Mouse (Mus musculus) right cerebral cortex, adult 2 months (tissue): ENCODE results near the gene Anapc11.

Source experiments
- DNase-seq, 2 experiments: peaks; one replicate each; pipeline ENCODE4 v3.0.0; 2021 to 2022; ENCODE audit warnings: low spot score in 2 of 2

Gene Anapc11

DNA sequence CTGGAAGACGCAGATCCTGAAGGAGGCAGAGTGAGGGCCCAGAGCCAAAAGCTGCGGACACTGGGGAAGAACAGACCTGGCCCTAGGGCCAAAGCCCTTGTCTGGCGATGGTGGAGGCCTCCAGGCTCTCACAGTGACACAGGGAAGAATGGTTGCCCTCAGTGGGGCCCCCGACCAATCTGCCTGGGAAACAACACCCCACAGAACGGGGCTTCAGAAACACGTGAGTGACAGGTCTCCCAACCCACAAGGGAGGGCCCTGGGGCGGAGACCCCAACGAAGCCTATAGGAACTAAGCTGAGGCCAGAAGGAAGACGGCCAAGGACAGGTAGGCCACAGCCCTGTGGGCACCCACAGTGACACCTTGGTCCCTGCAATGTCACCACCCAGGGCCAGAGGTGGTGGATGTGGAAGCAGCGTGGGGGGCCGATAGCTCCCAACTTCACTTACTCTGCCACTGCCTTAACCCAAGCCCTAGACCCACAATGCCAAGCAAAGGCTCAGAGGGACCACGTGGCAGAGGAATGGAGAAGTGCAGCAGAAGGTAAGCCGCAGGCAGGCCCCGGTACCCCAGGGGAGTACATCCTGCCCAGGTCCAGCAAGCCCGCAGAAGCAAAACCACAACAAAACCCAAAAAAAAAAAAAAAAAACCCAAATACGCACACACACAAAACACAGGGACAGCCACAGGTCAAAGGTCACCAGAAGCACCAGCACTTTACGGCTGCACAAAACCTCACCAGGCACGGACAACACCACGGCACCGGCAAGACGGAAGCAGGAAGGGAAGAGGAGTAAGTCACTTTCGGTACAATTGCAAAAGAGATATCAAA is 29.5 kb downstream of the Anapc11 start:
- no peak for DNase-seq

DNA sequence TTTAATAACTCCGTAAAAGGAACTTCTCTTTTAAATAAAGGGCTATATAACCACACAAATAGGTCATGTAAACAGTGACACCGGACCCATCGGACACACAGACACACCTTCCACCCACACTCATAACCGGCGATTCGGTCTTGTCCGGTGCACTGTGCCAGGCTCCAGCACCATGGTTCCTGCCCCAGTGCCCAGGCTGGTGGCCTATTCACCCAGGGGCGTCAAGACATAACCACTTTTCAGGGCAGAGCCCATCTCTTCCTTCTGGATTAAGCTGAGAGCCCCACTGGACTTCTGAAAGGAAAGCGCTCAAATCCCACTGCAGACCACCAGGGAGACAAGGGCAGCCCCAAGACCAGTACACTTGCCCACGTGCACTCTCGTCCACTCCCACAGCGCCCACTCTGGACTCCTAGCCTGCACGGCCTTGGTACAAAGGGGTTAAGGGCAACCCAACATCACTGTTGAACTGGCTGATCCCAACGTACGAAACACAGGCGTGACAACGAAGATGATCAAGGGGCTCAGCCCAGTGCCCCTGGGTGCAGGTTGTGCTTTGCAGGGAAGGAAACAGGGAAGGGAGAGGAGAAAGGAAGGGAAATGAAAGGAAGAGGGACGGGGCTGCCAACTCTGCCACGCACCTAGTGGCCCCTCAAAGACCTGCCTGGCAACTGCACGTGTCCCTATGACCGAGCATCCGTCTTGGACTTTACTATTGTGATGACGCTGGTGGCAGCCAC is 30.6 kb downstream of the Anapc11 start:
- DNase-seq, result no peak

DNA sequence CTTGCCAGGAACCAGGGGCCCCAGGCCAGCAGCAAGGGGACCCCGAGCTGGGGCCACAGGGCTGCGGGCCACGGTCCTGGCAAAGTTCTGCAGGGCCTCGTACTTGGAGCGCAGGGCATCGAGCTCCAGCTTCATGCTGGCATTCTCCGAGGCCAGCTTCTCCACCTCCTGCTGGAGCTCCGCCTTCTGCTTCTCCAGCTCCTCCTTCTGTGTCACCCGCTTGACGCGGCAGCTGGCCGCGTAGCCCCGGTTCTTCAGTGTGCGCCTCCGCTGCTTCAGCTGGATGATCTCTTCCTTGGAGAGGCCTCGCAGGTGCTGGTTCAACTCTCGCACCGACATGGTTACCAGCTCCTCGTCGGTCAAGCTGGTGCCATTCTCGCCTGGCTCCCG is 31.1 kb downstream of the Anapc11 start:
- no peak for DNase-seq

DNA sequence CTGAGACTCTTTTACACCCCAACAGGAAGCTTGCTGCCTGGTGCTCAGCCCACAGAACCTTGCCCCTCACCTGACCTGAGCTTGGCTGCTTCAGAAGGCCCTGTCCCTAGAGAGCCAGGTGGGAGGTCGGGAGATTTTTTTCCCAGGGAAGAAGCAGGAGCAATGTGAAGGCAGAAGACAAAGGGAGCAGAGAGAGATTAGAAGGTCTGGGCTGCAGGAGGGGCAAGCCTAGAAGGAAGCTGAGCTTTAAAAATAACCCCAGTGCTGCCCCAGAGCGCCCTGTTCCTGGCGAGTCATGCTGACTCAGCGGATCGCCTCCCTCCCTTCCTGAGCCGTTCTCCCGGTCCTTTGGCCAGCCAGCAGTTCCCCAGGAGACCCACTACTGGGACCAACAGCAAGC is 31.7 kb downstream of the Anapc11 start:
- DNase-seq, result no peak

DNA sequence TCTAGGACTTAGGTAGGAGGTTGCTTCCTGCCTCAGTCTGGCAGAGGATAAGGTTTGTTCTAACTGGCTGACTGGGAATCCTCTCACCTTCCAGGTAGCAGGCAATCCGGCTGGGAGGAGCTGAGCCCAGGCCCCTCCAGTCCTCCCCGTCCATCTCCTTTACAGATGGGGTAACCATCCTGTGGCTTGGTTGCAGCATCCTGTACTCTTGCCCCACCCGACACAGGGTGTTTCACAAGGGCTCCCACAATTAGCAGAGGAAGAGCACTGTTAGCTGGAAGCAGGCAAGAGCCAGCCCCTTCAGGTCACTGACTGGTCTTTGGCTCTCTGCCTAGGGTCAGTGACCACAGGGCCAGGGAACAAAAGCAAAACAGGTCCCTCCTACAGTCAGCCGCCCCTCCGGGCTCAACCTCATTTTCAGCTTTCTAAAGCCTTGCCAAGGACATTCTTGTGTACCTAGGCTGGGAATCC is 32.2 kb downstream of the Anapc11 start:
- DNase-seq, result no peak

DNA sequence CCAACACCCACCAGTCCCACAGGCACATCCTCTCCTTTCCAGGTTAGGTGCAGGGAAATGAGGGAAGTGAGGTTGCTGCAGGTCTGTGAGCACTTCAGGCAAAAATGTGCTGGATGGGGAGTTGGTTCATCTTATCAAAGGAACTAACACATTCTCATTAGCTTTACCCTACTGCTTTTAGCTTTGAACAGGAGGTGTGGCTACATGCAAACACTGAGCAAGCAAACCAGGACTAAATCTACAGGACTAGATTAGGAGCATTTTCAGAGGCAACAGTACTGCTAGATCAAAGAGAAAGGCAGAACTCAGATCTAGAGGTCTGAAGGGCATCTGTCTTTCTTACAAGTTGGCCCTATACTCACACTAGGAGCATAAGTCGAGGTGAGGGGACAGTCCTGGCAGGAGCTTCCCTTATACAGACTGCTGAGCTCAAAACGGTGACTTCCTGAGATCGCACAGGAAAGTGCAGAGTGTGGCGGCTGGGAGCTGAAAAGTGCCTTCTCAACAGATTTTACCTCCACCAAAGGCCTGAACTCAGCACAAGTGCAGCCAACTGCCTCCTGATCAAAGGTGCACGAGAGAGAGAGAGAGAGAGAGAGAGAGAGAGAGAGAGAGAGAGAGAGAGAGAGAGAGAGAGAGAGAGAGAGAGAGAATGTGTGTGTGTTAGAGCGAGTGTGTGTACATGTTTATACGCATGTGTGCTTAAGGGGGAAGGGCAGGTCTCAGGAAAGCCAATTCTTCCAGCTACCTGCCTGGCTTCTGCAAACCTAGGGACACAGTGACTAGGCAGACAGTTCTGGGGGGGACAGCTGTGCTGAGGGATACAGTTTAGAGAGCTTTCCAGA is 32.9 kb downstream of the Anapc11 start:
- no peak for DNase-seq

DNA sequence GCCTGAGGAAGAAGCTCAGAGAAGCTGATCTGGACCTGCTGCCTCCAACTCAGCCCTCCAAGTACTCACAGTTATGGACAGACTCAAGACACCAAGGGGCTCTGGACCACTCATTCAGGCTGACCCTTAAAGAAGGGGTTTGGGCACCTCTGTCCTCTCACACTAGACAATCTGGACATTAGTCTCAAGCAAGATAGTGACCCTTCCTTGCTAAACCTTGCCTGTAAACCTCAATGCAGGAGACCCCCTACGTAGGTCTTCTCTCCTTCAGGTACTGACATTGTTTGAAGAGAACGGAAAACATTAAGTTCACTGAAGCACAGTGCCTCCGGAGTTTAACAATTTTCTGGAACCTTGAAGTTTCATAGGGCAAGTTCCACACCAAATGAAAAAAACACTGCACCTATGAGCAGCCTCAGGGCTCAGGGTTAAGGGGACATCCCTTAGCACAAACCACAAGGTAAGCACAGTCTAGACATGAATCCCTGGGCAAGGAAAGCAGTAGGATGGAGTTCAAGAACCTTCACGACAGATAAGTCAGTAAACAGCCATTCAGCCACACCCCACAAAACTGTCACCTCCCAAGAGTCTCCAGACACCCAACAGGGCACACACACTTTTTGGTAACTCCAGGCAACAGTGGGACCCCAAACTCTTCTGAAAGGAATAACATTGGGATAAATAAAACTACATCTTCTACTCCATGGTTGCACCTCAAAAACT is 33.7 kb downstream of the Anapc11 start:
- DNase-seq, result no peak

DNA sequence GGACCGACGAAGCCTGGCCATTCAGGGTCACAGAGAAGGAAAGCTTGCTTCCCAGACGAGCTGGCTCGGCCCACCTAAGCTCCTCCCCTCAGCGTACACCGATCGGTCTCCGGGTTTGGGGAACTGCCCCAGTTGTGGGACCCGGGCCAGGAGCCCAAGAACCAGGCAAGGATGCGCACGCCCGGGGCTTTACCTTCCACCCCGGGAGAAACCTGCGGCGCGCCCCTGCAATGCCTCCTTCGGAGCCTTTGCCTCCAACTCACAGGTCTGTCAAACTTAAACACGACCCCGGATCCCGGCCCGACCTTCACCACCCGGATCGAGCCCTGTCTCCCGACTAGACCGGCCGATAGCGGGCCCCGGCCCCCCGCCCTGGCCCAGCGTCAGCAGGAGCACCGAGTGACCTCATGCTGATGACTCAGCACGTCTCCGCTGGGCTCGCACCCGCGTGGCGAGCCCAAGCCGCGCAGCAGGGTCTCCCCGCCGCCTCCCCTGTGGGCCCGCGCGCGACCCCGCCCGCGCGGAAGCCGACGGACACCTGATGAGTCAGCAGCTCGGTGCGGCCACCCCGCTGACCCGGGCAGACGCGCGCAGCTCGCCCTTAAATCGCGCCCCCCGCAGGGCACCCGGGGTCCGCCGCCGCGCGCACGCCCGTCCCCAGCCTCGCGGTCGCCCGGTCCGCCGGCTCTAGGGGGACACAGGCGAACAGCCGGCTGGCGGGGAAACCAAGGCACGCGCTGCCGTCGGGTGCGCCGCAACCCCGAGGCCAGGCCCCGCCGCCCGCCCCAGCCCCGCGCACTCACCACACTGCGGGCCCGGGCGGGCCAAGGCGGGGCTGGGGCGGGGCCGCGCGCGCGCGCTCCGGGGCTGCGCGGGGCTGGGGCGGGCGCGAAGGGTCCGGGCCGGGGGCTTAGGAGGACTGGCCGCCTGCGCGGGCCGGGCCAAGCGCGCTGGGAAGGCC is 34.6 kb downstream of the Anapc11 start:
- DNase-seq, result peak; percentile 60 to 64

DNA sequence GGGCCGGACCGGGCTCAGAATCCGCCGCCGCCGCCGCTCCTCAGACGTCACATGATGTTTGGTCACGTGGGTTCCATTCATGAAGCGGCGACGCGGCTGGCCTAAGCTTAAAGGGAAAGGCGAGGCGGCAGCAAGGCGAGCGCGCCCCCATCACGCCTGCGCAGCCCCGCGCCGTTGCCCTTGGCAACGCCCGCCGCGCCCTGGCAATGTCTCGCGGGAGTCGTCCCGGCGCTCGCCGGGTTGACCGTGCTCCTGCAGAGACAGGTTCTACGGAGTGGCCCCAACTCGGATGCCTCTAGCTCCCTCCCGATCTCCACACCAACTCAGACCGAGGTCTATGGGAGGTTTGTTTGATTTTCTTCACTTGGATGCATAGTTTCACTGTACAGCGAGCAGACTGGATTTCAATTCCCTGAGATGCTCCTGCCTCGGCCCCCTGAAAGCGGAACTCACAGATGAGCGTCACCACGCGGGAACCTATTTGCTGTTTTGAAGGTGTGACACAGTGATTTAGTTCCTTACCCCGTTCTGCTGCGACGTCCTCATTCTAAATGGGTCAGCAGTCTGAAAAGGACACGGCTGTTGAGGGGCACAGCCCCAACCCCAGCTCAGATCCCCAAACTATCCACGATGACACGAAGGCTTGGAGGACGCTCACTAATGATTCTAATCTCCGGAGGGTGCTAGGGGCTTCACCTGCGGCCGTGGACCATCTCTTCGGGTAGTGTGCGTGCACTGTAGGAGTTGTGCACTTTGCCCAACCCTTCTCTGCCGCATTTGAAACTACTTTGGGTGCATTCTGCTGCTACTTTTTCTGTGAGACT is 35.5 kb downstream of the Anapc11 start, which contains the start of gene Mafg:
Gene Mafg, minus strand, starts transcription at position 81 of the 824 bp plus-strand sequence.
- DNase-seq, result peak; percentile 88 to 92

DNA sequence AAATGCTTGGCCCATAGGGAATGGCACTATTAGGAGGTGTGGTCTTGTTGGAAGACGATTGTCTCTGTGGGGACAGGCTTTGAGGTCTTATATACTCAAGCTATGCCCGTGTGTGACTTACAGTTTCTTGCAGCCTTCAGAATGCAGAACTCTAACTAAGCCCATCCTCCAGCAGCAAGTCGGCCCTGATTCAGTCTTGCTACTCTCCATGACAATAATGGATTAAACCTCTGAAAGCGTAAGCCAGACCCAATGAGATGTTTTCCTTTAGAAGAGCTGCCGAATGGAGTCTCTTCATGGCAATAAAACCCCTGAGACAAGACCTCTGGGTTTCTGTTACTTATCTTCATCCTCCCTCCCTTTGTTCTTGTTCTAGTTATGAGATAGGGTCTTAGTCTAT is 36.6 kb downstream of the Anapc11 start:
- DNase-seq, result no peak

DNA sequence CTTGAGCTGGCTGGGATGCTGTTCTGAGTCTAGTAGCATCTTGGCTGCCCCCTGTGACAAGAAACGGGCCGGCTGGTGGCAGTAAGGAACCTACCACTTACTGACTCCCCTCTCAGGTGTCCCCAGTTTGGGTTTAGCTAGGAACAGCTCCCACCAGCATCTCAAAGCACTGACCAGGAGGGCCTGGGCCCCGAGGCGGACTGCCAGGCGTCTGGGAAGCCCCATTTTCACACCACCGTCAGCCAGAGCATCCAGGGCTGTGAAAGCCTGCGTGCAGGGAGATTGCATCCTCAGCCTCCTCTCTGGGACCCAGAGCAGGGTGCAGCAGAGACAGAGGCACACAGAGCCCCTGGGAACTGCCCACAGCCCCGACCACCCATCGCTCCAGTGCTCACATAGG is 43.0 kb downstream of the Anapc11 start:
- DNase-seq, result no peak

DNA sequence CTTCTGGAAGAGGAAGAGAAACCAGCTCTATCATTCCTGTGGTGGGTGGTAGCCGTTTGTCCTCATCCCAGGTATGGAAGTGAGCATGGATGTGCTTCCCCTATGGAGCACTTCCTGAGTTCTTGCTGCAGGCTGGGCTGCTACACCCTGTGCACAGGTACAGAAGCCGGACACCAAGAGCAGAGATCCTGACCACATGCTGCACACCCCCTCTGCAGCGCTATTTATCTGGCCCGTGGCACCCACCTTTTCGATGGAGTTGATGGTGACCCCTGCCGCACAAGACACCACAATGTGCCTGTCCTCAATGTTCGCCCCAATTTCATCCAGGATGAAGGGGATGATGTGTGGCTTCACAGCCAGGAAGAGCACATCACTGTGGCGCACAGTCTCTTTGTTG is 43.6 kb downstream of the Anapc11 start:
- DNase-seq, result no peak

DNA sequence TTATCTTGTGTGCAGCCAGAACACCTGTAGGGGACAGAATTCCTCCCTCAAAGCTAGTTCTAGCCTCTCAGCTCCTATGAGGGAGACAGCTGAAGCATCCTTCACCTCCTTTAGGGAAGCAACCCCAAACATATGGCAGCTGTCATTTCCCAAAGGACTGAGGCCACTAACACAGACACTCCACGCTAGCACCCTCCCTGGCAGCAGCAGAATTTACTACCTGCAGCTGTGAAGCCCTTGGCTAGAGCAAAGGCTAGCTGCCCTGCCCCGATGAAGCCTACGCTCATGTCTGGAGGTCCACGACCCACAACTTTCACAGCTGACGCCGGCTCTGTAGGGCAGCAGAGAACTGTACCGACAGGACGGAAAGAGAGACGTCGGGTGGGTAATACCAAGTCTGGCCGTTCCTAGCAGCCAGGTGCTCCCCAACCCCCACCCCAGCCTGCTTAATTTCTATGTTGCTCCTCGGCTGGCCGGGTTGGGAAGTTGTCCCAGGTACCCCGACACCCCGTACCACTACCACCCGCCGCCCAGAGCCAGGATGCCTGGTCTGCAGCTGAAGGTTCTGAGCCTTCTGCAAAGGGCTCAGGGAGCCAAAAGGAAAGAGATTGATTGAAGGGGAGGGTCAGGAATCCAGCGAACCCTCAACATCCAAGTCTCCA is 44.8 kb downstream of the Anapc11 start:
- DNase-seq, result no peak

DNA sequence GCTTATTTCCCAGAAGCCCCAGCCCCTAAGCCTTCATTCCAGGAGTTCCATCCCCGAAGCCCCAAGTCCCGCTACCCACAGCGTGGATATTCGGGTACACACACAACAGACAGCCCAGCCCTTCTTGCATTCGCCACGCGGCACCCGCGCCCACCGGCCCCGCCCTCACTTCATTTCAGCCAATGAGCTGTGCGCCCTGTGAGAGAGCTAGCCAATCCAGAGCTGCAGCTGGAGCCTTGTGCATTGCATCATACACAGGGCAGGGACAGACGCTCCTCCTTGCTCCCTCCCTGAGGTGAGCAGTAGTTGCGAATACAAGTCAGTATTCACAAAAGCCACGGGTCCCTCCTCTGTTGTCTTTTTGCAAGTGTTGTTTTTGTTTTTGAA is 45.4 kb downstream of the Anapc11 start, which contains the start of gene Pycr1:
Gene Pycr1, minus strand, starts transcription at position 169 of the 387 bp plus-strand sequence.
- peak; percentile 96 to 97 for DNase-seq

DNA sequence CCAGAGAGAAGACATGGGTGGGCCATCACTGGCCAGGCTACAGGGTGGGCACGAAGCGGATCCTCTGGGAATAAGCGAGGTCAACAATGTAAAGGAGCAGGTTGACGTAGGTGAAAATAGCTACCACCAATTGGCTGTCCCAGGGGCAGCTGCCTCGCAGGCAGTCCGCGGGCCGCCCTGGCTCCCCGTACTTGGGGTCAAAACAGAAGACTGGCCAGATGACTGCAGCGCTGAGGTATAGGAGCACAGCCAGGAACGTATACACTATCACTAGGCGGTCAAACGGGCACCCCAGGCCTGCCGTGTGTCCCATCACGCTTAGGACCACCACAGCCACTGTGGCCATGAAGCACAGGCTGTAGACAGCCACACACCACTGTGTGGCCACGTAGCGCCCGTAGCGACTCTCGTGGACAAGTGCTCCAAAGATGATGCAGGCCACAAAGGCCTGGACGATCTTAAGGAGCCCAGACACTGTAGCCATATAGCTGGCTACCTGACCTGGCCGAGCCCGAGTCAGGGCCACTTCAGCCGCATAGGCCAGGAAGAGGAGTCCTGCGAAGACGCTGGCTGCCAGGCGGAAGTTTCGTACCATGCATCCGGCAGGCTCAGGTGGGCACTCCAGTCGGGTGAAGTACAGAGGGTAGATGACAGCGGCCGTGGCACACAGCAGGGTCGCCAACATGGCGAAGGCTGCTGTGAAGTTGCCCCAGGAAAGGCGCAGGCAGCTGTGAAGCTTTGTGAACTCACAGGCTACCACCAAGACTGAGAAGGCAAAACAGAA is 49.0 kb downstream of the Anapc11 start:
- DNase-seq, result no peak

DNA sequence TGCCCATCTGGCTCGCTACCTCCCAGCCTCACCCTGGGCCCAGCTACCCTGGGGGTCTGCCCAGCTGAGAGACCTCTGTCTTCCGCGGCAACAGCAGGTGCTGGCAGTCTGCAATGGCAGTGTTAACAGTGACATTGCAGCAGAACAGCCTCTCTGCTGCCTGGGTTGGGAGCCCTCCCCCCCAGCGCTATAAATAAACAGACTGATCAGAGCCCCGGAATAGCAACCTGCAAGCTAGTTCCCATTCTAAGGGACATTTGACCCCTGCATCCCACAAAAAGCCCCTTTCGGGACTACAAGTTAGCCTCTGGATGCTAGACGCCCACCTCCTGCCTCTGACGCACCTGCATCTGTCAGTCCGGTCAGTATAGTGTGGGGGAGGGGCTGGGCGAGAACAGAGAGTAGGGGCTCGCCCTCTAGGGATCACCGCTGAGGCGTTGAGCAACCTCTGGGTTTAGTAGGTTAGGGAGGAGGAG is 49.8 kb downstream of the Anapc11 start, which contains the start of gene Myadml2:
Gene Myadml2, minus strand, starts transcription at position 158 of the 476 bp plus-strand sequence.
- DNase-seq, result peak; percentile 50 to 57

DNA sequence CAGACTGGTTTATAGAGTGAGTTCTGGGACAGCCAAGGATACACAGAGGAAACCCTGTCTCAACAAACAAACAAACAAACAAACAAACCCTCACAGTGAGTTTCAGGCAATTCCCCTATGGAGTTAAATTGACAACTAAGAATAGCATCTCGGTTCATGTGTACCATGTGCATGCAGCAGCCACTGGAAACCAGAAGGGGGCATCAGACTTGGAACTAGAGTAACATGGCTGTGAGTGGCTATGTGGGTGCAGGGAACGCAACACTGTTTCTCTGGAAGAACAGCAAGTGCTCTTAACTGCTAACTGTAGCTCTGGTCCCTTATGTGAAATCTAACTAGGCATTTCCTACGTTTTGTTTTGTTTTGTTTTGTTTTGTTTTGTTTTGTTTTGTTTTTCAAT is 53.7 kb downstream of the Anapc11 start:
- no peak for DNase-seq

DNA sequence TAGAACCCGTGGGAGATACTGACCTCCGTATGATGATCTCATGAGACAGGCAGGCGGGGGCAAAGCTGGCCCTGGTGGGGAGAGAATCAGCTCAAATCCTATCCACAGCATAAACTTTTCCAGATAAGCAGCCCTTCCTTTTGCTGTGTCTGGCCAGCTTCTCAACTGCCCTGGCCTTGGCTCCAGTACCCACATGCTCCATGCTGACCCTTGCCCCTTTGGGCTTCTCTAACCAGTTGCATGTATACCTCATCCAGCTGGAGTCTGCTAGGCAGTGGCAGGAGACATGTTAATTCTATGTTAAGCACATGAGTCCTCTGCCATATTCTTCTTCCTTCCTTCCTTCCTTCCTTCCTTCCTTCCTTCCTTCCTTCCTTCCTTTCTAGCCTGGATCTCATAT is 56.5 kb downstream of the Anapc11 start:
- DNase-seq, result no peak
